Mouse (Mus musculus) neural tube, embryonic 10.5 days (tissue): ENCODE data around the gene Gcsh.

Experiments used
- DNase-seq: peaks from one replicate; pipeline ENCODE4 v3.0.0-alpha.2; 2017; ENCODE audit warnings: low spot score; ENCODE audit errors: extremely low spot score

Gene Gcsh

DNA sequence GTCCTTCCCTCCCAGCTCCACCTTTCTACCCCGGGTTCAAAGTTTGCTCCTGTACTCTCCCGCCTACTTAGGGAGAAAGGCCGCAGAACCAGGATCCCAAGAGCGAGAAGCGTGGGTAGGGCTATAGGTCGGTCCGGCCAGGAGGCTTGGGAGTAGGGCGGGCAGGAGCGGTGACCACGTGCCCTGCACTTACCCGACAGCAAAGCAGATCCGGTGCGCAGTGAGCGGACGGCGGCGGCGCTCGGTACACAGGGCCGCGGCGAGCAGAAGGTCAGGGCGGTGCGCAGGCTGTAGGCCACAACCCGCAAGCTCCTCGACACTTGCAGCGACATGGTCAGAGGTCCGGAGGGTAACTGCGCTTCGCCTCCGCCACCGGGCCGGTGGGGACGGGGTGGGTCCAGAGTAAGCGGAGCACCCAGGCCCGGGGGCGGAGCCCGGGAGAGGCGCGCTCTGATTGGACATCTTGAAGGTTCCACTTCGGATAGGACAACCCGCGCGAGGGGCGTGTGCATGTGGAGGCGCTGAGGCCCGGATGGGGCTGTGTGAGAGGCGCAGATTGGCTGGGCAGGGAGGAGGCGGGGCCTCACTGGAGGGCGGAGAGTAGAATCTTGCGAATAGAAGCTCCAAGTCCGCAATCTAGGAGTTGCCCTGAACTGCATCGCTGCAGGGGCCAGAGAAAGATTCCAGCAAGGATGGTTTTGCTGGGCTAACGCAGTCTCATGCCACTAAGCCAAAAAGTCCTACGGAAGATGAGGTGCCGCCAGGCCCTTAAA is at the start of gene Gcsh:
Gcsh (minus strand) TSS at position 443 of the 773 bp plus-strand sequence.
- peak; percentile 99 for DNase-seq

GRCm38 (mm10) chr8:117039843-117040242 is 46.5 kb upstream of the Gcsh start:
- no peak for DNase-seq

GRCm38 (mm10) chr8:117037374-117037935 is 44.1 kb upstream of the Gcsh start:
- DNase-seq: no peak

DNA sequence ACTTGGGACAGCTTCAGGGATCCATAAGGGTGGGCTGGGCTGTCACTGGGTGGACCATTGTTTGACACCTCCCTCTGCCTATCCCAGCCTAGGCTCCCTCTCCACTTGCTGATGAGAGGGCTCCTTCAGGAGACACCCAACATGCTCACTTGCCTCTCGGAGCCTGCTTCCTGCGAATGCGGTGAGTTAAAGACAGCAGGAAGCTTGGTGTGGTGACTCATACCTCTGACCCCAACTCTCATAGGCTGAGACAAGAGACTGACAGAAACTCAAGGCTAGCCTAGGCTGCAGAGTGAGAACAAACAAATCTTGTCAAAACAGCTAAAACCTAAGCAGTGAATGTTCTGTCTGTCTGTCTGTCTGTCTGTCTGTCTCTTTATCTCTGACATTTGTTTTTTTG is 40.1 kb upstream of the Gcsh start:
- no peak for DNase-seq

DNA sequence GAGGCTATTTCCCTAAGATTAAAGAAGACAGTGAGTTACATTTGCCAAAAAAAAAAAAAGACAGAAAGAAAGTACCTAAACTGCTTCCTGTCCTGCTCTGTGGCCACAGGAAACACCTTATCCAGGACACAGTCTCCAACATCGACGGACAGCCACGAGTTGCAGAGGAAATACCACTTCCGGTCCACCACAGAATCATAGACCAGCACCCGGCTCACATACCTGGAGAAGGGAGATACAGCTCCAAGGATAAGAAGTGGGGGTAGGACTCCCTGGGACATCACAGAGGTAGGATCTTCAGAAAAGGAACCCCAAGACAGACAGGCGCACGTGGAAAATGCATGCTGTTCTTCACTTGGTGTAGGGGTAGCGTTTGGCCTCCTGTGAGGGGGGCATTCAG is 39.3 kb upstream of the Gcsh start:
- no peak for DNase-seq

- no peak for DNase-seq
These were observed 38.1 kb upstream of the Gcsh start for GRCm38 (mm10) chr8:117031476-117031875.

GRCm38 (mm10) chr8:117028686-117029085 is 35.3 kb upstream of the Gcsh start:
- no peak for DNase-seq

DNA sequence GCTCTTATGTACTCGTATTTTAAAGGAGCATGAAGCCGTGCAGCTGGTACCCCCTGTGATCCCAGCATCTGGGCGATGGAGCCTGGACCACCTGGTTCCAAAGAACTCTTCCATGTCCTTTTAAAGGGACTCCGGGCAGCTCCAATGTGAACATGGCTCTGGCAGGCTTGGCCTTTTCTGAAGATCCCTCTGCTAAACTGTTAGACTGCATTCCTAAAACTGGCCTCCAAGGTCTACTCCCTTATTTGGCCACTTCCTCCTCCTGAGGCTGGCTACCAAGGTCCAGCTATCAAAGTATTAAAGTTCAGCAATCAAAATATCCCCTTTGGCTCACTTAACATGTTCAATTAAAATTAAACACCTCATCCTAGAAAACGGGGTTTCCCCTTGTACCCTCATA is 34.3 kb upstream of the Gcsh start:
- DNase-seq: no peak

DNA sequence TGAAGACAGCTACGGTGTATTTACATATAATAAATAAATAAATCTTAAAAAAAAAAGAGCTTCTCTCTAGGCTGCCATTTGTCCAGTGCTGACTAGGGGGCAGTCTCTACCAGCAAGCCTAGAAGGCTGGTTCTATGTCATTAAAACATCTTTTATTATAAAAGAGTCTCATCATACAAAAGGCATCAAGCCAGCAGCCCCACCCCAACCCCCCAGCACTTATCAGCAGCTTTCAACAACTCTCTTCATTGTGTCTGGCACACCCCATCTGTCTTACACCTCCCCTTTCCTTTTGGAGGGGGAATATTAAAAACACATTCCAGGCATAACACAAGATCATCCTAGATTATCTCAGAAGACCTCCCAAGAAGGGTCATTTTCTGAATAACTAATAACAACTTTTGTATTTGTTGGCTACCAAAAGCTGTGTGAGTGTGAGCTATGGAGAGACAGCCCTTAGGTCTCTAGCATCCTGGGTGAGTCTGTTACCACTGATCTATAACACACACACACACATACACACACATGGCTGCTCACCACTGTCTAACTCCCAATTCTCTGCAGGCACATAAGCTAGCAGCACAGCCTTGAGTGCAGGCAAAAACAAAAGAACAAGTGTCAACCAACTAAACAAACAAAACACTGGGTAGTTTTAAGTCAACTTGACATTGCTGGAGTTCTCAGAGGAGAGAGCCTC is 29.1 kb upstream of the Gcsh start:
- DNase-seq: no peak

- no peak for DNase-seq
These were observed 26.3 kb upstream of the Gcsh start for GRCm38 (mm10) chr8:117019323-117020275.

DNA sequence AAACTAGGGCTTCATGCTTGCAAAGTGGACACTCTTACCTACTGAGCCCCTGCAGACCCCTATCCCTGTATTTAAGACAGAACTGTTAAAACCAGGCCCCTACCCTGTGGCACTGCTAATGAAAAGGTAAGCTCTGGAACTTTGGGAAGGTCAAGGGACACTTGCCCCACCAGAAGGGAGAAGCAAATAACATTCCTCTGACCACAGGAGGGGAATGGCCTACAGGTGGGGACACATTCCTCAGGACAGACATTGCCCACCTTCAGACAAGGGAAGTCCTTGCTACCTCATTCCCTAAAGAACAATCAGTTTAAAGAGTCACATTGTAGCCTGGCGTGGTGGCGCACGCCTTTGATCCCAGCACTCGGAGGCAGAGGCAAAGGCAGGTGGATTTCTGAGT is 24.6 kb upstream of the Gcsh start:
- DNase-seq: no peak

- no peak for DNase-seq
These were observed 23.7 kb upstream of the Gcsh start for GRCm38 (mm10) chr8:117017006-117017405.

GRCm38 (mm10) chr8:117015670-117016069 is 22.3 kb upstream of the Gcsh start:
- DNase-seq: no peak

DNA sequence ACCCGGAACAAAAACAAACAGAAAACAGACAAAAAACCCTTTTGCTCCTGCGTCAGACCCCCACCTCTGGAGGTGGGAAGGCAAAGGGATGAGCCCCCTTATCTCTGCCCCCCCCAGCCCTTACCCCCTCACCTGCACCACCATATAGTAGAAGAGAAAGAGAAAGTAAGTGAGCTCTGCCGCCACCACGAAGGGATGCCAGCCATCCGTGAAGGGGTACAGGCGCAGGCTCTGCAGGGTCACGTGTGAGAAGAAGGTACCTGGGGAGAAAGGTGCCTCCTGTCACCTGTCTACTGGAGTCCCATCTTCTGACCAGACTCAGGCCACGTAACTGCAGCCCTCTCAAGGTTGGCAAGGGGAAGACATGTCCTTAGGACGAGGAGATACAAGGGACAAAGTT is 18.0 kb upstream of the Gcsh start:
- no peak for DNase-seq

DNA sequence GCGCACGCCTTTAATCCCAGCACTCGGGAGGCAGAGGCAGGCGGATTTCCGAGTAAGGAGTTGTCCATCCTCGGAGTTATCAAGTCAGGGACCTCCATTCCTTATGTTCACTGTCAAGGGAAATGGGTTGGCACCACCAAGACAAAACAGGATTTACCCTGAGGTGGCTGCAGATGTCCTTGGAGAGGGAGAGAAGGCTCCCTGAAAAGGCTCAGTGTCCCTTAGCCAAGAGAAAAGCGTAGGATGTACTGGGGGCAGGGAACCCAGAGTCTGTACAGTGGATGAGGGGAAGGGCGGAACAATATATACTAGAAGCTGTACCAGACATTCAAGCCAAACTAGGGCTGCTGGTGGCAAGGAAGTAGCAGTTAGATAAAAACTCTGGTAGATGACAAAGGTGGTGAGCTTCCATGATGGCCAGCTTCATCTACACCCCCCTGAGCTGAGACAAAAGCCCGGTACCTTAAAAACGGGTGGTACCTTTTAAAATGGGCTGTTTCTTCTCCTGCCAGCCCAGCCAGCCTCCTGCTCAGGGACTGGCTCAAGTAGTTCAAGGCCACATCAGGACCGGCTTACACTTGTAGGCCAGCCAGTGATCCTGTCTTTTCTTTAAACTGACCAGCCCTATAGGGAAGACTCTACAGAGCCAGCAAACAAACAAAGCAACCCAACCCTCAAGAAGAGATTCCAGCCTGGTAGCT is 829 bp upstream of the Gcsh start:
- no peak for DNase-seq

- DNase-seq: peak; percentile 39
These were observed 963 bp downstream of the Gcsh start for GRCm38 (mm10) chr8:116992176-116992971.

- DNase-seq: no peak
These were observed 2.1 kb downstream of the Gcsh start for GRCm38 (mm10) chr8:116991241-116991640.

DNA sequence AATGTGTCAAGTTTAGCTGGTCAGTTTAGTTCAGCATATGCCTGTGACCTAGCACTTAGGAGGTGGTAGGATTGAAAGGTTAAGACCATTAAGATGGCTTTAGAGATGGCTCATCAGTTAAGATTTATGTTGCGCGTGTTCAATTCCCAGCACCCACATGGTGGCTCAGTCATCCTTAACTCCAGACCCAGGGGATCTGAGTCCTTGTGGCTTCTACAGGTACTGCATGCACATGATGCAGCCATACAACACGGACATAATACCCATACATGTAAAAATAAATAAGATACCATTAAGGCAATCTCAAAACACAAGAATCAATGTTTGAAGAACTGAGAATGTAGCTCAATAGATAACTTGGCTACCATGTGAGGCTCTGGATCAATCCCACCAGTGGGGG is 3.5 kb downstream of the Gcsh start:
- DNase-seq: no peak

- peak; percentile 70 for DNase-seq
These were observed 13.2 kb downstream of the Gcsh start for GRCm38 (mm10) chr8:116980117-116980516.

- DNase-seq: peak; percentile 99
These were observed 14.6 kb downstream of the Gcsh start, which contains the start of gene 1700030J22Rik for GRCm38 (mm10) chr8:116978631-116979256. 1700030J22Rik (minus strand) TSS chr8:116978959.
